Mouse (Mus musculus): ENCODE measurements around the gene Tnnc2.

- TF ChIP-seq CTCF (IDR thresholded peaks at IDR 0.05; ENCODE audit: borderline replicate concordance, control insufficient read depth, extremely low read depth, insufficient read depth, low read length, poor library complexity): no peak
- TF ChIP-seq POLR2A (IDR thresholded peaks at IDR 0.05; ENCODE audit: control insufficient read depth, extremely low read depth, insufficient read depth, low read length, poor library complexity): no peak
Measured at GRCm38 (mm10) chr2:164734839-164735238, 44.9 kb downstream of the Tnnc2 start.
